Mouse (Mus musculus): ENCODE data around the gene Mlc1.

DNA sequence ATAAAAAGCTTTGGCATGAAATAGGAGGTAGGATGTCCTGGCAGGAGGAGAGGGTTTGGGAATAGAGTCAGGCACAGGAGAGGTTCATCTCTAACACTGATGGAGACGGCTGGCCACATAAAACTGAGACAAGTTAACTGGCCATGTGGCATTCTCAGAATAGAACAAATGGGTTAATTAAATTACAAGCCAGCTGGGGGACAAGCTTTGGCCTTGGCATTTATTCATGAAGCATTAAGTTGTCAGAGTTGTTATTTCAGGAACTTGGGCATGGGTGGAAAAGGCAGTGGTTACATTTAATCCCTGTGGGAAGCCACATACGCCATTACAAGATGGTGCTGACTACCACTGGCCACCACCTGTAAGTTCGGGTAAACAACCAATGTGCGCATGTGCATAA lies 27.6 kb downstream of the Mlc1 start:
- TF ChIP-seq CTCF (IDR thresholded peaks at IDR 0.05; ENCODE audit: low read depth) (no peak), EP300 (IDR thresholded peaks at IDR 0.05; ENCODE audit: low read depth) (no peak)
